In the genomic region with DNA sequence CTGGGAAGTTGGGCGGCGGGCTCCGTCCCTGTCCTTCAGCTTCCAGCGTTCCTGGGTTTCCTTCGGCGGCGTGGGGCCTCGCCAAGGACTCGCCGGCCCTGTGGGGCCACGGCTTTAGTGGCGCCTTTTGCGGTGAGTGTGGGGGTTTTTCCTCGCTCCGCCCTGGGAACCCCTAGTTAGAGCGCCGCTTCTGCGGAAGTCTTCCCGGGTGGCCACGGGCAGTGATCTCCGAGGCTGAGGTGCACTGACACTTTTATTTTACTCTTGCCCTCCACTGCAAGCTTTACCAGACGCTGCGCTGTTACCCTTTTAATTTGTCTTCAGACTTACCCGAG, we compare ENCODE assay signal across 9 mouse cellular contexts. TPM values are rescaled to one million over a fixed set of nuclear protein-coding genes. Genes with fewer than 3 reads are reported as not detected.
DNase-seq lines count a peak whose midpoint lies in the region; ATAC-seq and TF ChIP-seq lines count a peak whose summit lies in the region.
"Not testable (repeated sequence)": the region's sequence is repeated elsewhere in the genome, so short reads cannot be mapped to it uniquely, and the experiment has no call there.
"Had no signal": no experiment of that assay in that cellular context is flagged by ENCODE, and none has a peak within 500 bp of the region (broad histone marks: within the 10 kb centered on the region; RNA-seq: fewer than 3 reads in every experiment).

No protein-coding gene starts in this region.

- TF ChIP-seq EP300 in liver, postnatal 0 days (IDR thresholded peaks at IDR 0.05; ENCODE audit: low read depth), result not testable (repeated sequence)

- H3K9ac ChIP-seq in heart, embryonic 12.5 days; hindbrain, embryonic 15.5 days; liver, postnatal 0 days (replicated peaks); midbrain, embryonic 14.5 days (replicated peaks; ENCODE audit: low read length); stomach, embryonic 15.5 days: not testable (repeated sequence)

- 0 out of 2 replicates have a peak, but pooled peaks have one; percentile 0 for ATAC-seq in G1E (ENCODE audit: extremely low read depth, insufficient number of reproducible peaks, low FRiP score, poor library complexity, severe bottlenecking)
- ATAC-seq in heart, embryonic 12.5 days (ENCODE audit: insufficient number of reproducible peaks, low FRiP score), result peak; percentile 49
- ATAC-seq in hindbrain, embryonic 15.5 days (ENCODE audit: low FRiP score, low read depth), result peak; percentile 55
- ATAC-seq in liver, postnatal 0 days, result peak; percentile 35
- peak; percentile 26; the same call in 1 of the 2 replicates for ATAC-seq in midbrain, embryonic 14.5 days (ENCODE audit: low FRiP score, low TSS enrichment)
- peak; percentile 38 for ATAC-seq in stomach, embryonic 15.5 days (ENCODE audit: insufficient read depth, low FRiP score, low read depth)

- not testable (repeated sequence) for H3K4me1 ChIP-seq in G1E (ENCODE audit: insufficient read depth, low read depth, low read length); forebrain, embryonic 10.5 days; heart, embryonic 12.5 days (replicated peaks); hindbrain, embryonic 15.5 days (replicated peaks); limb, embryonic 10.5 days; liver, postnatal 0 days (ENCODE audit: insufficient read depth); midbrain, embryonic 14.5 days (ENCODE audit: control insufficient read depth, insufficient read depth, low read length); stomach, embryonic 15.5 days

- not testable (repeated sequence) for H3K9me3 ChIP-seq in G1E (replicated peaks); forebrain, embryonic 10.5 days; heart, embryonic 12.5 days (replicated peaks); hindbrain, embryonic 15.5 days; limb, embryonic 10.5 days (replicated peaks); liver, postnatal 0 days (ENCODE audit: low read length); midbrain, embryonic 14.5 days (ENCODE audit: control insufficient read depth, low read length); stomach, embryonic 15.5 days

- not testable (repeated sequence) for TF ChIP-seq CTCF in G1E (IDR thresholded peaks at IDR 0.05; ENCODE audit: low read depth, low read length); liver, postnatal 0 days (IDR thresholded peaks at IDR 0.05; ENCODE audit: low read depth)

- DNase-seq in G1E (ENCODE audit: low spot score); forebrain, embryonic 10.5 days (ENCODE audit: extremely low spot score, low spot score); limb, embryonic 10.5 days (ENCODE audit: low spot score); liver, postnatal 0 days; midbrain, embryonic 14.5 days: not testable (repeated sequence)

- H3K27ac ChIP-seq in forebrain, embryonic 10.5 days; heart, embryonic 12.5 days (ENCODE audit: poor library complexity, severe bottlenecking); hindbrain, embryonic 15.5 days (replicated peaks); limb, embryonic 10.5 days; liver, postnatal 0 days (ENCODE audit: low read depth); midbrain, embryonic 14.5 days (replicated peaks; ENCODE audit: low read depth, low read length); stomach, embryonic 15.5 days: not testable (repeated sequence)

- not testable (repeated sequence) for H3K27me3 ChIP-seq in G1E (ENCODE audit: insufficient read depth, low read length); forebrain, embryonic 10.5 days (ENCODE audit: poor library complexity, severe bottlenecking); heart, embryonic 12.5 days (replicated peaks); hindbrain, embryonic 15.5 days; limb, embryonic 10.5 days (ENCODE audit: low read depth, poor library complexity, severe bottlenecking); liver, postnatal 0 days (ENCODE audit: insufficient read depth, low read length); midbrain, embryonic 14.5 days (ENCODE audit: control insufficient read depth, insufficient read depth, low read length); stomach, embryonic 15.5 days (replicated peaks)

- WGBS in forebrain, embryonic 10.5 days, result 0% methylated on average over 13 of the region's 24 CpGs
- under 1% methylated on average over 13 of the region's 24 CpGs for WGBS in heart, embryonic 12.5 days
- WGBS in hindbrain, embryonic 15.5 days, result 0% methylated on average over 11 of the region's 24 CpGs
- 0% methylated on average over 11 of the region's 24 CpGs for WGBS in limb, embryonic 10.5 days
- 2% methylated on average over 8 of the region's 24 CpGs for WGBS in liver, postnatal 0 days (ENCODE audit: insufficient replicate concordance)
- WGBS in midbrain, embryonic 14.5 days, result 0% methylated on average over 10 of the region's 24 CpGs
- under 1% methylated on average over 13 of the region's 24 CpGs for WGBS in stomach, embryonic 15.5 days

- not testable (repeated sequence) for H3K36me3 ChIP-seq in G1E (replicated peaks); forebrain, embryonic 10.5 days (replicated peaks); heart, embryonic 12.5 days; hindbrain, embryonic 15.5 days; limb, embryonic 10.5 days; liver, postnatal 0 days (replicated peaks; ENCODE audit: insufficient read depth, low read length); midbrain, embryonic 14.5 days (ENCODE audit: control insufficient read depth, insufficient read depth, low read length); stomach, embryonic 15.5 days

- not testable (repeated sequence) for H3K4me2 ChIP-seq in heart, embryonic 12.5 days; liver, postnatal 0 days (ENCODE audit: low read depth, low read length); midbrain, embryonic 14.5 days (ENCODE audit: low read length); stomach, embryonic 15.5 days
- 0 out of 2 replicates have a peak overlapping the region, but pooled peaks have one; percentile 21 for H3K4me2 ChIP-seq in hindbrain, embryonic 15.5 days

- not testable (repeated sequence) for H3K4me3 ChIP-seq in G1E (ENCODE audit: low read depth, low read length); liver, postnatal 0 days (ENCODE audit: low read depth, low read length); midbrain, embryonic 14.5 days (replicated peaks; ENCODE audit: low read depth, low read length)
- H3K4me3 ChIP-seq in forebrain, embryonic 10.5 days, result peak overlapping the region; percentile 42
- peak overlapping the region; percentile 37 for H3K4me3 ChIP-seq in heart, embryonic 12.5 days
- H3K4me3 ChIP-seq in hindbrain, embryonic 15.5 days, result peak overlapping the region; percentile 29
- peak overlapping the region; percentile 35; the same call in 1 of the 2 replicates for H3K4me3 ChIP-seq in limb, embryonic 10.5 days
- H3K4me3 ChIP-seq in stomach, embryonic 15.5 days (replicated peaks), result peak overlapping the region; percentile 26; the same call in 1 of the 2 replicates

RNA-seq across cellular contexts. Expression of gene Srp54b, which starts 0.5 kb away (rescaled TPM):
- total RNA-seq in G1E (2014; fragmentation: Nextera tagmentation) (128 and 152 TPM in 2 replicates), G1E (2017) (217 and 252 TPM in 2 replicates)
- polyA plus RNA-seq in G1E (2012), result 133 and 152 TPM in 2 replicates
- 44.0 and 47.5 TPM in 2 replicates for polyA plus RNA-seq in forebrain, embryonic 10.5 days (2016; fragmentation: Nextera tagmentation; extraction: Ambion mirVana)
- polyA plus RNA-seq in heart, embryonic 12.5 days (2016; fragmentation: Nextera tagmentation; extraction: Ambion mirVana), result 48.5 and 51.2 TPM in 2 replicates
- 57.4 and 61.3 TPM in 2 replicates for polyA plus RNA-seq in hindbrain, embryonic 15.5 days (2015; fragmentation: Nextera tagmentation; extraction: Ambion mirVana)
- 39.9 and 47.9 TPM in 2 replicates for polyA plus RNA-seq in limb, embryonic 10.5 days (2016; fragmentation: Nextera tagmentation; extraction: Ambion mirVana)
- polyA plus RNA-seq in liver, postnatal 0 days (2015; fragmentation: Nextera tagmentation; extraction: Ambion mirVana), result 21.7 and 22.5 TPM in 2 replicates
- polyA plus RNA-seq in midbrain, embryonic 14.5 days (2014; fragmentation: Nextera tagmentation; extraction: Ambion mirVana), result 65.2 and 72.7 TPM in 2 replicates
- 62.7 and 69.3 TPM in 2 replicates for polyA plus RNA-seq in stomach, embryonic 15.5 days (2015; fragmentation: Nextera tagmentation; extraction: Ambion mirVana)

RNA-seq across cellular contexts. Expression of gene Fam177a, which starts 31.1 kb away (rescaled TPM):
- total RNA-seq in G1E (2014; fragmentation: Nextera tagmentation) (6.9 and 11.7 TPM in 2 replicates), G1E (2017) (22.7 and 26.1 TPM in 2 replicates)
- polyA plus RNA-seq in G1E (2012), result 6.7 and 7.4 TPM in 2 replicates
- polyA plus RNA-seq in forebrain, embryonic 10.5 days (2016; fragmentation: Nextera tagmentation; extraction: Ambion mirVana), result 8.5 and 9.3 TPM in 2 replicates
- 18.1 and 19.0 TPM in 2 replicates for polyA plus RNA-seq in heart, embryonic 12.5 days (2016; fragmentation: Nextera tagmentation; extraction: Ambion mirVana)
- polyA plus RNA-seq in hindbrain, embryonic 15.5 days (2015; fragmentation: Nextera tagmentation; extraction: Ambion mirVana), result 69.0 and 71.0 TPM in 2 replicates
- polyA plus RNA-seq in limb, embryonic 10.5 days (2016; fragmentation: Nextera tagmentation; extraction: Ambion mirVana), result 6.8 and 11.2 TPM in 2 replicates
- polyA plus RNA-seq in liver, postnatal 0 days (2015; fragmentation: Nextera tagmentation; extraction: Ambion mirVana), result 6.8 and 7.5 TPM in 2 replicates
- 45.6 and 48.2 TPM in 2 replicates for polyA plus RNA-seq in midbrain, embryonic 14.5 days (2014; fragmentation: Nextera tagmentation; extraction: Ambion mirVana)
- 23.6 and 28.4 TPM in 2 replicates for polyA plus RNA-seq in stomach, embryonic 15.5 days (2015; fragmentation: Nextera tagmentation; extraction: Ambion mirVana)

RNA-seq across cellular contexts. Expression of gene 1700047I17Rik2, which starts 44.0 kb away (rescaled TPM):
- total RNA-seq in G1E (2014; fragmentation: Nextera tagmentation), result 19.1 and 22.5 TPM in 2 replicates
- not detected in 2 replicates for total RNA-seq in G1E (2017)
- polyA plus RNA-seq in G1E (2012), result not detected in 2 replicates
- polyA plus RNA-seq in forebrain, embryonic 10.5 days (2016; fragmentation: Nextera tagmentation; extraction: Ambion mirVana), result 2.1 and 4.0 TPM in 2 replicates
- polyA plus RNA-seq in heart, embryonic 12.5 days (2016; fragmentation: Nextera tagmentation; extraction: Ambion mirVana), result 0.54 TPM in 1 of 2 replicates, not detected in the other
- polyA plus RNA-seq in hindbrain, embryonic 15.5 days (2015; fragmentation: Nextera tagmentation; extraction: Ambion mirVana), result not detected in 2 replicates
- polyA plus RNA-seq in limb, embryonic 10.5 days (2016; fragmentation: Nextera tagmentation; extraction: Ambion mirVana), result 2.7 and 3.4 TPM in 2 replicates
- not detected in 2 replicates for polyA plus RNA-seq in liver, postnatal 0 days (2015; fragmentation: Nextera tagmentation; extraction: Ambion mirVana)
- polyA plus RNA-seq in midbrain, embryonic 14.5 days (2014; fragmentation: Nextera tagmentation; extraction: Ambion mirVana), result not detected in 2 replicates
- polyA plus RNA-seq in stomach, embryonic 15.5 days (2015; fragmentation: Nextera tagmentation; extraction: Ambion mirVana), result 3.1 TPM in 1 of 2 replicates, not detected in the other
- polyA plus RNA-seq: lung, adult 2 months had no signal

Comparison
In these comparisons a context has a peak if more than half of its experiments do, and no peak if none do; other contexts are left out.
1. ATAC-seq: peak in every context shown above with its lines; median percentile 55 in hindbrain, embryonic 15.5 days; 49 in heart, embryonic 12.5 days; 38 in stomach, embryonic 15.5 days; 35 in liver, postnatal 0 days; 26 in midbrain, embryonic 14.5 days; 0 in G1E.